In genomic region chr7:142340269-142340970, GRCm38 (mm10) we compare ENCODE assay signal across 12 mouse cellular contexts. TPM values are rescaled to one million over a fixed set of nuclear protein-coding genes. Genes with fewer than 3 reads are reported as not detected.
DNase-seq lines count a peak whose midpoint lies in the region; ATAC-seq and TF ChIP-seq lines count a peak whose summit lies in the region.
"Had no signal": no experiment of that assay in that cellular context is flagged by ENCODE, and none has a peak within 500 bp of the region (broad histone marks: within the 10 kb centered on the region; RNA-seq: fewer than 3 reads in every experiment).

No protein-coding gene starts in this region.

- no peak for TF ChIP-seq POLR2A in MEL (IDR thresholded peaks at IDR 0.05; ENCODE audit: control insufficient read depth in 1 of 2, insufficient read depth in 1 of 2, low read depth in 1 of 2, low read length in 2 of 2, poor library complexity in 1 of 2)

- intact Hi-C loops in left cerebral cortex, adult 2 months (cut with DNase I) = no loop called here

- WGBS in kidney, embryonic 16.5 days = 43% methylated on average over 10 of the region's 10 CpGs
- 49% methylated on average over 10 of the region's 10 CpGs for WGBS in liver, embryonic 11.5 days

- H3K4me1 ChIP-seq in kidney, embryonic 16.5 days (ENCODE audit: insufficient read depth, low read length) = peaks cover 13% of the 10 kb centered on the region; the same call in 1 of the 2 replicates
- H3K4me1 ChIP-seq in MEL (ENCODE audit: control insufficient read depth in 1 of 2, insufficient read depth in 2 of 2, low read length in 2 of 2) = 0 out of 4 replicates have a peak, but pooled peaks cover 2 to 9% of the 10 kb centered on the region in 2 experiments
- H3K4me1 ChIP-seq in liver, embryonic 11.5 days (replicated peaks; ENCODE audit: control insufficient read depth, insufficient read depth, low read length) = peaks cover 6% of the 10 kb centered on the region

- peak in 2 of 3 experiments; percentile 31 to 49; a peak in 4 of 6 replicates for TF ChIP-seq CTCF in MEL (IDR thresholded peaks at IDR 0.05 in 2 of 3, conservative IDR thresholded peaks at IDR 0.05 in 1 of 3; ENCODE audit: control insufficient read depth in 1 of 3, insufficient read depth in 1 of 3, low read depth in 2 of 3, low read length in 3 of 3, poor library complexity in 1 of 3, severe bottlenecking in 1 of 3)
- no peak for TF ChIP-seq CTCF in left cerebral cortex, adult 2 months (IDR thresholded peaks at IDR 0.05)

- no peak overlapping the region for H3K4me3 ChIP-seq in kidney, embryonic 16.5 days (ENCODE audit: low read length)
- H3K4me3 ChIP-seq in MEL (ENCODE audit: control insufficient read depth in 1 of 2, insufficient read depth in 1 of 2, low read depth in 2 of 2, low read length in 2 of 2) = no peak overlapping the region
- no peak overlapping the region for H3K4me3 ChIP-seq in liver, embryonic 11.5 days (ENCODE audit: low read depth, low read length)
- no peak overlapping the region for H3K4me3 ChIP-seq in left cerebral cortex, adult 2 months
- H3K4me3 ChIP-seq: erythroblast, embryonic 14.5 days had no signal

- H3K27ac ChIP-seq in kidney, embryonic 16.5 days (ENCODE audit: low read length) = no peak overlapping the region
- H3K27ac ChIP-seq in MEL (ENCODE audit: control insufficient read depth, low read depth, low read length) = no peak overlapping the region
- no peak overlapping the region for H3K27ac ChIP-seq in liver, embryonic 11.5 days (ENCODE audit: low read depth, low read length)
- H3K27ac ChIP-seq in left cerebral cortex, adult 2 months = no peak overlapping the region

- ATAC-seq in kidney, embryonic 16.5 days (ENCODE audit: low FRiP score, low TSS enrichment) = peak; percentile 47; the same call in 1 of the 2 replicates
- peak; percentile 48; the same call in 1 of the 2 replicates for ATAC-seq in liver, embryonic 11.5 days (replicated peaks; ENCODE audit: low FRiP score)
- ATAC-seq: Patski had no signal

- no peaks in the 10 kb centered on the region for H3K9me3 ChIP-seq in kidney, embryonic 16.5 days (ENCODE audit: low read length)
- H3K9me3 ChIP-seq in MEL (replicated peaks; ENCODE audit: insufficient read depth, low read length) = no peaks in the 10 kb centered on the region
- no peaks in the 10 kb centered on the region for H3K9me3 ChIP-seq in liver, embryonic 11.5 days (ENCODE audit: control insufficient read depth, low read length)

- H3K36me3 ChIP-seq in kidney, embryonic 16.5 days (ENCODE audit: insufficient read depth, low read length) = no peaks in the 10 kb centered on the region
- H3K36me3 ChIP-seq in MEL (ENCODE audit: control insufficient read depth in 1 of 2, insufficient read depth in 2 of 2, low read length in 2 of 2) = no peaks in the 10 kb centered on the region
- no peaks in the 10 kb centered on the region for H3K36me3 ChIP-seq in liver, embryonic 11.5 days (ENCODE audit: control insufficient read depth, insufficient read depth, low read length)

- H3K9ac ChIP-seq in kidney, embryonic 16.5 days (replicated peaks; ENCODE audit: low read length) = no peak overlapping the region
- H3K9ac ChIP-seq in MEL (ENCODE audit: control insufficient read depth, low read depth, low read length, poor library complexity, severe bottlenecking) = no peak overlapping the region
- H3K9ac ChIP-seq in liver, embryonic 11.5 days (ENCODE audit: low read depth, low read length) = 0 out of 2 replicates have a peak overlapping the region, but pooled peaks have one; percentile 6

- no peak for TF ChIP-seq EP300 in MEL (IDR thresholded peaks at IDR 0.05; ENCODE audit: low read depth in 1 of 2, low read length in 2 of 2)

- no peak for DNase-seq in kidney, postnatal 25 days
- peak; percentile 71 for DNase-seq in MEL (ENCODE audit: low read depth, low spot score)
- DNase-seq in liver, embryonic 11.5 days (ENCODE audit: low spot score) = no peak
- DNase-seq in spleen, postnatal 36 days (ENCODE audit: low spot score in 2 of 2) = peak; percentile 74 to 76
- no peak for DNase-seq in cerebellum, adult 11-12 months
- no peak for DNase-seq in adrenal gland, postnatal 25 days
- no peak for DNase-seq in left cerebral cortex, adult 2 months (ENCODE audit: extremely low spot score in 1 of 2, low spot score in 2 of 2)

- no peaks in the 10 kb centered on the region for H3K79me2 ChIP-seq in MEL (ENCODE audit: control insufficient read depth, insufficient read depth, low read length, poor library complexity)

- no peak; the same call in 1 of the 2 replicates for TF ChIP-seq RAD21 in MEL (IDR thresholded peaks at IDR 0.05; ENCODE audit: low read depth, low read length)

- H3K27me3 ChIP-seq in kidney, embryonic 16.5 days (ENCODE audit: insufficient read depth, low read length) = no peaks in the 10 kb centered on the region
- H3K27me3 ChIP-seq in MEL (ENCODE audit: control insufficient read depth in 1 of 2, insufficient read depth in 2 of 2, low read length in 2 of 2) = no peaks in the 10 kb centered on the region
- H3K27me3 ChIP-seq in liver, embryonic 11.5 days (replicated peaks; ENCODE audit: control insufficient read depth, insufficient read depth, low read length) = no peaks in the 10 kb centered on the region
- H3K27me3 ChIP-seq: Patski had no signal

- H3K4me2 ChIP-seq in kidney, embryonic 16.5 days (replicated peaks; ENCODE audit: low read depth, low read length) = no peak overlapping the region
- no peak overlapping the region for H3K4me2 ChIP-seq in liver, embryonic 11.5 days

TF ChIP-seq in MEL, 35 proteins besides CTCF, POLR2A, EP300 and RAD21 (continues in another document):
- TF ChIP-seq TCF12 (IDR thresholded peaks at IDR 0.05; ENCODE audit: low read depth, low read length) = no peak
- no peak for TF ChIP-seq NRF1 (IDR thresholded peaks at IDR 0.05; ENCODE audit: insufficient read depth, low read depth, low read length, poor library complexity, severe bottlenecking)
- TF ChIP-seq USF2 (IDR thresholded peaks at IDR 0.05; ENCODE audit: borderline replicate concordance in 1 of 2, insufficient read depth in 1 of 2, low read depth in 1 of 2, low read length in 2 of 2) = 0 out of 4 replicates have a peak, but pooled peaks of 1 of the 2 experiments have one; percentile 12
- no peak for TF ChIP-seq KAT2A (conservative IDR thresholded peaks at IDR 0.05; ENCODE audit: low read depth, low read length)
- no peak for TF ChIP-seq TBP (IDR thresholded peaks at IDR 0.05; ENCODE audit: low read depth, low read length)
- TF ChIP-seq BHLHE40 (IDR thresholded peaks at IDR 0.05; ENCODE audit: borderline replicate concordance, low read depth, low read length) = no peak
- TF ChIP-seq MAX (IDR thresholded peaks at IDR 0.05; ENCODE audit: low read length) = peak; percentile 53; the same call in 1 of the 2 replicates
- TF ChIP-seq MAFK (IDR thresholded peaks at IDR 0.05; ENCODE audit: borderline replicate concordance, low read depth, low read length) = no peak
- no peak for TF ChIP-seq CHD2 (IDR thresholded peaks at IDR 0.05; ENCODE audit: low read length)
- no peak for TF ChIP-seq MEF2A (IDR thresholded peaks at IDR 0.05; ENCODE audit: extremely low read depth, insufficient replicate concordance, low read depth, low read length, poor library complexity, severe bottlenecking)
- no peak for TF ChIP-seq POLR2AphosphoS5 (IDR thresholded peaks at IDR 0.05; ENCODE audit: borderline replicate concordance, low read depth, low read length)

RNA-seq across cellular contexts. Expression of gene Ifitm10, which starts 33.1 kb away (rescaled TPM):
- 1.8 and 2.5 TPM in 2 replicates for polyA plus RNA-seq in kidney, embryonic 16.5 days (2015; fragmentation: Nextera tagmentation; extraction: Ambion mirVana)
- total RNA-seq in MEL (2012; rRNA removed) = not detected in 2 replicates
- under 1 TPM in 1 of 2 experiments, not detected in 1; 0.21 TPM for polyA plus RNA-seq in MEL (2012; ENCODE audit: insufficient read depth in 1 of 2, insufficient read length in 2 of 2, low read depth in 1 of 2, low replicate concordance in 2 of 2, missing spikeins in 1 of 2)
- 1.8 and 2.4 TPM in 2 replicates for polyA plus RNA-seq in liver, embryonic 11.5 days (2014; fragmentation: Nextera tagmentation; extraction: Ambion mirVana)
- 3.0 and 4.1 TPM in 2 replicates for total RNA-seq in adrenal gland, postnatal 25 days (2021)
- total RNA-seq in left cerebral cortex, adult 2 months (2021) = 10 to 100 TPM; 31.4 to 36.1 TPM

RNA-seq across cellular contexts. Expression of gene Krtap5-4, which starts 37.1 kb away (rescaled TPM):
- polyA plus RNA-seq in kidney, embryonic 16.5 days (2015; fragmentation: Nextera tagmentation; extraction: Ambion mirVana) = not detected in 2 replicates
- total RNA-seq in MEL (2012; rRNA removed) = not detected in 2 replicates
- polyA plus RNA-seq in MEL (2012; ENCODE audit: insufficient read depth in 1 of 2, insufficient read length in 2 of 2, low read depth in 1 of 2, low replicate concordance in 2 of 2, missing spikeins in 1 of 2) = not detected
- not detected in 2 replicates for polyA plus RNA-seq in liver, embryonic 11.5 days (2014; fragmentation: Nextera tagmentation; extraction: Ambion mirVana)
- not detected in 2 replicates for total RNA-seq in adrenal gland, postnatal 25 days (2021)
- not detected for total RNA-seq in left cerebral cortex, adult 2 months (2021)
- total RNA-seq: layer of hippocampus, postnatal 10 days had no signal
- polyA plus RNA-seq: erythroblast, embryonic 14.5 days; Patski; small intestine, adult 2 months had no signal

RNA-seq across cellular contexts. Expression of gene Gm49369, which starts 42.0 kb away (rescaled TPM):
- polyA plus RNA-seq in kidney, embryonic 16.5 days (2015; fragmentation: Nextera tagmentation; extraction: Ambion mirVana) = 4.4 TPM in 1 of 2 replicates, not detected in the other
- 3.2 and 8.1 TPM in 2 replicates for total RNA-seq in MEL (2012; rRNA removed)
- 10 to 100 TPM in 1 of 2 experiments, not detected in 1; 15.2 TPM for polyA plus RNA-seq in MEL (2012; ENCODE audit: insufficient read depth in 1 of 2, insufficient read length in 2 of 2, low read depth in 1 of 2, low replicate concordance in 2 of 2, missing spikeins in 1 of 2)
- not detected in 2 replicates for polyA plus RNA-seq in liver, embryonic 11.5 days (2014; fragmentation: Nextera tagmentation; extraction: Ambion mirVana)
- total RNA-seq in adrenal gland, postnatal 25 days (2021) = 0.55 TPM in 1 of 2 replicates, not detected in the other
- 1 to 10 TPM; 4.3 to 4.5 TPM for total RNA-seq in left cerebral cortex, adult 2 months (2021)
- polyA plus RNA-seq: small intestine, adult 2 months had no signal

RNA-seq across cellular contexts. Expression of gene Krtap5-1, which starts 43.5 kb away (rescaled TPM):
- polyA plus RNA-seq in kidney, embryonic 16.5 days (2015; fragmentation: Nextera tagmentation; extraction: Ambion mirVana) = not detected in 2 replicates
- total RNA-seq in MEL (2012; rRNA removed) = not detected in 2 replicates
- polyA plus RNA-seq in MEL (2012; ENCODE audit: insufficient read depth in 1 of 2, insufficient read length in 2 of 2, low read depth in 1 of 2, low replicate concordance in 2 of 2, missing spikeins in 1 of 2) = not detected
- polyA plus RNA-seq in liver, embryonic 11.5 days (2014; fragmentation: Nextera tagmentation; extraction: Ambion mirVana) = not detected in 2 replicates
- total RNA-seq in adrenal gland, postnatal 25 days (2021) = not detected in 2 replicates
- total RNA-seq in left cerebral cortex, adult 2 months (2021) = not detected
- total RNA-seq: layer of hippocampus, postnatal 10 days had no signal
- polyA plus RNA-seq: erythroblast, embryonic 14.5 days; Patski; small intestine, adult 2 months had no signal

RNA-seq across cellular contexts. Expression of gene Ctsd, which starts 47.4 kb away (rescaled TPM):
- polyA plus RNA-seq in kidney, embryonic 16.5 days (2015; fragmentation: Nextera tagmentation; extraction: Ambion mirVana) = 398 and 453 TPM in 2 replicates
- 112 and 115 TPM in 2 replicates for total RNA-seq in MEL (2012; rRNA removed)
- 100 to 1,000 TPM in 1 of 2 experiments, 10 to 100 TPM in 1; 89.3 to 179 TPM for polyA plus RNA-seq in MEL (2012; ENCODE audit: insufficient read depth in 1 of 2, insufficient read length in 2 of 2, low read depth in 1 of 2, low replicate concordance in 2 of 2, missing spikeins in 1 of 2)
- 316 and 340 TPM in 2 replicates for polyA plus RNA-seq in liver, embryonic 11.5 days (2014; fragmentation: Nextera tagmentation; extraction: Ambion mirVana)
- 1,030 and 1,043 TPM in 2 replicates for total RNA-seq in adrenal gland, postnatal 25 days (2021)
- total RNA-seq in left cerebral cortex, adult 2 months (2021) = 100 to 1,000 TPM; 304 TPM

Comparison
In these comparisons a context has a peak if more than half of its experiments do, and no peak if none do; other contexts are left out.
1. DNase-seq: peak in MEL (single experiment) and spleen, postnatal 36 days (2 of 2); none in kidney, postnatal 25 days (0 of 2), liver, embryonic 11.5 days (single experiment), cerebellum, adult 11-12 months (single experiment), adrenal gland, postnatal 25 days (single experiment) and left cerebral cortex, adult 2 months (0 of 2).